Mouse (Mus musculus): ENCODE measurements around the gene Actr1a. TPM values are rescaled to one million over a fixed set of nuclear protein-coding genes. Genes with fewer than 3 reads are reported as not detected.
A peak's percentile ranks its signal among the peaks of the same experiment; 100 is the strongest.

Actr1a gene
- polyA plus RNA-seq (2016; fragmentation: Nextera tagmentation; extraction: Ambion mirVana): 159 and 168 TPM in 2 replicates

- Histone ChIP-seq H3K4me1 (peaks cover 49% of the 10 kb centered on the region), H3K4me3 (peak within 1 kb of the TSS; percentile 86), H3K27me3 (ENCODE audit: low read depth, poor library complexity, severe bottlenecking) (no peaks in the 10 kb centered on the region), H3K27ac (peak within 1 kb of the TSS; percentile 85), H3K36me3 (peaks cover 12% of the 10 kb centered on the region), H3K9me3 (replicated peaks) (no peaks in the 10 kb centered on the region)
- under 1% methylated on average over 51 of the region's 51 CpGs for WGBS
- DNase-seq (ENCODE audit: low spot score): peak; percentile 98
These were observed at the start of gene Actr1a for GRCm38 (mm10) chr19:46395109-46396009. Gene Actr1a, minus strand, starts transcription at chr19:46395748.

GRCm38 (mm10) chr19:46444209-46444608 lies 48.7 kb upstream of the Actr1a start:
- Histone ChIP-seq H3K4me1 (peaks cover 53% of the 10 kb centered on the region), H3K27me3 (ENCODE audit: low read depth, poor library complexity, severe bottlenecking) (no peaks in the 10 kb centered on the region), H3K27ac (peak overlapping the region; percentile 47), H3K4me3 (no peak overlapping the region), H3K36me3 (no peaks in the 10 kb centered on the region), H3K9me3 (replicated peaks) (no peaks in the 10 kb centered on the region)
- 5% methylated on average over 6 of the region's 6 CpGs for WGBS
- DNase-seq (ENCODE audit: low spot score): peak; percentile 80

- Histone ChIP-seq H3K36me3 (no peaks in the 10 kb centered on the region), H3K4me3 (no peak overlapping the region), H3K27me3 (ENCODE audit: low read depth, poor library complexity, severe bottlenecking) (no peaks in the 10 kb centered on the region), H3K4me1 (peaks cover 46% of the 10 kb centered on the region), H3K27ac (peak overlapping the region; percentile 47), H3K9me3 (replicated peaks) (no peaks in the 10 kb centered on the region)
- 24% methylated on average over 6 of the region's 6 CpGs for WGBS
- no peak for DNase-seq (ENCODE audit: low spot score)
These were observed 48.0 kb upstream of the Actr1a start for GRCm38 (mm10) chr19:46443509-46443908.

GRCm38 (mm10) chr19:46435492-46435891 lies 39.9 kb upstream of the Actr1a start:
- peaks cover 37% of the 10 kb centered on the region for H3K4me1 ChIP-seq
- H3K27ac ChIP-seq: no peak overlapping the region
- H3K27me3 ChIP-seq (ENCODE audit: low read depth, poor library complexity, severe bottlenecking): no peaks in the 10 kb centered on the region
- DNase-seq (ENCODE audit: low spot score): no peak
- no peak overlapping the region for H3K4me3 ChIP-seq
- 6% methylated on average over 7 of the region's 7 CpGs for WGBS
- H3K36me3 ChIP-seq: peaks cover 27% of the 10 kb centered on the region
- no peaks in the 10 kb centered on the region for H3K9me3 ChIP-seq (replicated peaks)

- Histone ChIP-seq H3K4me3 (no peak overlapping the region; the same call in 1 of the 2 replicates), H3K27me3 (ENCODE audit: low read depth, poor library complexity, severe bottlenecking) (no peaks in the 10 kb centered on the region), H3K36me3 (peaks cover 29% of the 10 kb centered on the region), H3K9me3 (replicated peaks) (no peaks in the 10 kb centered on the region), H3K4me1 (peaks cover 37% of the 10 kb centered on the region), H3K27ac (0 out of 2 replicates have a peak overlapping the region, but pooled peaks have one; percentile 56)
- WGBS: 76% methylated on average over 9 of the region's 9 CpGs
- no peak for DNase-seq (ENCODE audit: low spot score)
These were observed 39.0 kb upstream of the Actr1a start for GRCm38 (mm10) chr19:46434591-46434990.

GRCm38 (mm10) chr19:46434148-46434547 lies 38.6 kb upstream of the Actr1a start:
- Histone ChIP-seq H3K4me3 (no peak overlapping the region; the same call in 1 of the 2 replicates), H3K27me3 (ENCODE audit: low read depth, poor library complexity, severe bottlenecking) (no peaks in the 10 kb centered on the region), H3K4me1 (peaks cover 37% of the 10 kb centered on the region), H3K36me3 (peaks cover 33% of the 10 kb centered on the region), H3K9me3 (replicated peaks) (no peaks in the 10 kb centered on the region), H3K27ac (peak overlapping the region; percentile 56)
- WGBS: 51% methylated on average over 9 of the region's 9 CpGs
- no peak for DNase-seq (ENCODE audit: low spot score)

GRCm38 (mm10) chr19:46433712-46434111 lies 38.2 kb upstream of the Actr1a start:
- no peak for DNase-seq (ENCODE audit: low spot score)
- Histone ChIP-seq H3K4me3 (no peak overlapping the region), H3K36me3 (peaks cover 38% of the 10 kb centered on the region), H3K9me3 (replicated peaks) (no peaks in the 10 kb centered on the region), H3K27me3 (ENCODE audit: low read depth, poor library complexity, severe bottlenecking) (no peaks in the 10 kb centered on the region), H3K4me1 (peaks cover 37% of the 10 kb centered on the region), H3K27ac (peak overlapping the region; percentile 56; the same call in 1 of the 2 replicates)
- WGBS: 64% methylated on average over 7 of the region's 7 CpGs

- Histone ChIP-seq H3K4me1 (peaks cover 18% of the 10 kb centered on the region), H3K36me3 (peaks cover 73% of the 10 kb centered on the region), H3K4me3 (no peak overlapping the region), H3K27ac (no peak overlapping the region), H3K9me3 (replicated peaks) (no peaks in the 10 kb centered on the region), H3K27me3 (ENCODE audit: low read depth, poor library complexity, severe bottlenecking) (no peaks in the 10 kb centered on the region)
- no peak for DNase-seq (ENCODE audit: low spot score)
These were observed 33.7 kb upstream of the Actr1a start for GRCm38 (mm10) chr19:46429250-46429649.

- H3K27me3 ChIP-seq (ENCODE audit: low read depth, poor library complexity, severe bottlenecking): no peaks in the 10 kb centered on the region
- no peak overlapping the region for H3K27ac ChIP-seq
- H3K4me1 ChIP-seq: peaks cover 31% of the 10 kb centered on the region
- H3K4me3 ChIP-seq: no peak overlapping the region
- no peaks in the 10 kb centered on the region for H3K9me3 ChIP-seq (replicated peaks)
- DNase-seq (ENCODE audit: low spot score): no peak
- H3K36me3 ChIP-seq: peaks cover 55% of the 10 kb centered on the region
- 91% methylated on average over 12 of the region's 12 CpGs for WGBS
These were observed 30.9 kb upstream of the Actr1a start for GRCm38 (mm10) chr19:46426488-46426887.

GRCm38 (mm10) chr19:46425266-46425665 lies 29.7 kb upstream of the Actr1a start:
- 94% methylated on average over 8 of the region's 8 CpGs for WGBS
- no peaks in the 10 kb centered on the region for H3K9me3 ChIP-seq (replicated peaks)

GRCm38 (mm10) chr19:46422384-46423338 lies 27.1 kb upstream of the Actr1a start:
- H3K4me1 ChIP-seq: peaks cover 51% of the 10 kb centered on the region
- WGBS: 30% methylated on average over 11 of the region's 11 CpGs
- DNase-seq (ENCODE audit: low spot score): peak; percentile 85

More at GRCm38 (mm10) chr19:46425266-46425665, 29.7 kb upstream of the Actr1a start:
- H3K4me3 ChIP-seq: no peak overlapping the region
- H3K4me1 ChIP-seq: peaks cover 35% of the 10 kb centered on the region
- peaks cover 50% of the 10 kb centered on the region for H3K36me3 ChIP-seq
- no peaks in the 10 kb centered on the region for H3K27me3 ChIP-seq (ENCODE audit: low read depth, poor library complexity, severe bottlenecking)
- no peak overlapping the region for H3K27ac ChIP-seq
- DNase-seq (ENCODE audit: low spot score): no peak

GRCm38 (mm10) chr19:46420410-46420809 lies 24.9 kb upstream of the Actr1a start:
- Histone ChIP-seq H3K4me3 (no peak overlapping the region), H3K27ac (peak overlapping the region; percentile 50; the same call in 1 of the 2 replicates), H3K36me3 (peaks cover 15% of the 10 kb centered on the region), H3K9me3 (replicated peaks) (no peaks in the 10 kb centered on the region), H3K4me1 (peaks cover 56% of the 10 kb centered on the region), H3K27me3 (ENCODE audit: low read depth, poor library complexity, severe bottlenecking) (no peaks in the 10 kb centered on the region)
- no peak for DNase-seq (ENCODE audit: low spot score)
- WGBS: 94% methylated on average over 7 of the region's 7 CpGs

More at GRCm38 (mm10) chr19:46422384-46423338, 27.1 kb upstream of the Actr1a start:
- Histone ChIP-seq H3K27ac (peak overlapping the region; percentile 72), H3K9me3 (replicated peaks) (no peaks in the 10 kb centered on the region), H3K36me3 (peaks cover 28% of the 10 kb centered on the region), H3K4me3 (no peak overlapping the region), H3K27me3 (ENCODE audit: low read depth, poor library complexity, severe bottlenecking) (no peaks in the 10 kb centered on the region)
